Mouse (Mus musculus) embryonic facial prominence, embryonic 12.5 days (tissue): ENCODE data around the gene Ddx20. TPM values are rescaled to one million over a fixed set of nuclear protein-coding genes. Genes with fewer than 3 reads are reported as not detected.
A peak's percentile ranks its signal among the peaks of the same experiment; 100 is the strongest.

Source experiments
- ATAC-seq: fragments of 200-750 bp; cut with Nextera tagmentation; 2 replicates; pipeline ENCODE4 v1.8.0; 2017; ENCODE audit not compliant: insufficient number of reproducible peaks, insufficient read depth, low FRiP score, low TSS enrichment
- H3K27ac ChIP-seq: fragments of 300-500 bp; sonication (generic); 2 replicates; pipeline ENCODE4 v1.5.1; 2016; ENCODE audit warnings: mild to moderate bottlenecking
- H3K27me3 ChIP-seq: fragments of 300-500 bp; sonication (generic); 2 replicates; pipeline ENCODE4 v1.6.1; 2016; ENCODE audit warnings: mild to moderate bottlenecking, moderate library complexity
- H3K36me3 ChIP-seq: fragments of 300-500 bp; sonication (generic); 2 replicates; pipeline ENCODE4 v1.6.1; 2016; ENCODE audit warnings: mild to moderate bottlenecking
- H3K4me1 ChIP-seq: fragments of 300-500 bp; sonication (generic); 2 replicates; pipeline ENCODE4 v1.6.1; 2016
- H3K4me2 ChIP-seq: fragments of 300-500 bp; sonication (generic); replicated peaks from 2 replicates; pipeline ENCODE4 v1.6.1; 2016; ENCODE audit warnings: mild to moderate bottlenecking, moderate library complexity
- H3K4me3 ChIP-seq: fragments of 300-500 bp; sonication (generic); 2 replicates; pipeline ENCODE4 v1.5.1; 2016; ENCODE audit warnings: mild to moderate bottlenecking
- H3K9ac ChIP-seq: fragments of 300-500 bp; sonication (generic); 2 replicates; pipeline ENCODE4 v1.6.1; 2016; ENCODE audit warnings: mild to moderate bottlenecking, moderate library complexity
- H3K9me3 ChIP-seq: fragments of 300-500 bp; sonication (generic); 2 replicates; pipeline ENCODE4 v1.6.1; 2016; ENCODE audit warnings: mild to moderate bottlenecking, moderate library complexity
- WGBS: fragments of 180-500 bp; shearing (Covaris S2); methylation state at CpG from one replicate; pipeline ENCODE4 v1.1.7; 2016; 5-methylcytosine and 5-hydroxymethylcytosine counted together
- polyA plus RNA-seq: library from polyadenylated mRNA; unstranded; fragments of >200 nt; fragmentation: Nextera tagmentation; extraction: Ambion mirVana; gene quantifications from 2 replicates; pipeline ENCODE4 v1.2.1, GENCODE M21; 2016

Ddx20 gene
- 44.6 and 45.8 TPM in 2 replicates for polyA plus RNA-seq

DNA sequence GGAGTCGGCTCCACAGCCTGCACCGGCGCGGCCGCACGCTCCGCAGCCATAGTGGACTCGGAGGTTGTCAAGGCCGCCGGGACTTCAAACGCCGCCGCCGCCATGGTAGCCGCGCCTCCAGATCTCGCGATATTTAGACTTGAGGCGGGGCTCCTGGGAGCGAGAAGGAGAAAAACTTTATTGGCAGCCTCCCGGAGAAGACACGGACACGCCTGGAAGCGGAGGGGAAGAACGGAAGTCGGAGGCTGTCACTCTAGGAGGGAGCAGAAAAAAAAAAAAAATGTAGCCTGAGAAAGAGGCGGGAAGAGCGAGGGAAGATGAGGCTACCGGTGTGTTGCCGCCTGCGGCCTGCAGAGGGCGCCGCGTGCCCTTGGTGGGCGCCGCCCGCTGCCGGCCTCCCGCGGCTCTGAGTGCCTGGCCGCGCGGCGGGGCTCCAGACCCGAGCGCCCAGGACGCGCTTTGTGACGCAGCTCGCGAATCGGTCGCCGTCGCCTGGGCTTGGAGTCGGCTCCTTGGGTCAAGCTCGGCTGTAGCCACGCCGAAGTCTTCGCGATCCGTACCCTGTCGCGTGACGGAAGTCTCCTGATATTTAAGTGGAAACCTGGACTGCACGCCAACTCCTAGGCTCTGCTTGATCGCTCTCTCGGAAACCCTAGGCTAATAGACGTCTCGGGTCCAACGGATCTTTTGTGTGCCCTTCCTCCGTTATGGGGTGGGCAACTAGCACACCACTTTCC, at the start of gene Ddx20:
TSS of gene Ddx20 (minus strand) at position 251 of the 737 bp plus-strand sequence.
- peak; percentile 94 for ATAC-seq
- no peaks in the 10 kb centered on the region for H3K9me3 ChIP-seq
- WGBS = under 1% methylated on average over 70 of the region's 72 CpGs
- H3K27ac ChIP-seq = peak within 1 kb of the TSS; percentile 81
- H3K4me1 ChIP-seq = peaks cover 7% of the 10 kb centered on the region; the same call in 1 of the 2 replicates
- peak within 1 kb of the TSS; percentile 97 for H3K4me3 ChIP-seq
- H3K27me3 ChIP-seq = no peaks in the 10 kb centered on the region
- peaks cover 16% of the 10 kb centered on the region for H3K36me3 ChIP-seq
- peak within 1 kb of the TSS; percentile 59 for H3K4me2 ChIP-seq
- peak within 1 kb of the TSS; percentile 93 for H3K9ac ChIP-seq

DNA sequence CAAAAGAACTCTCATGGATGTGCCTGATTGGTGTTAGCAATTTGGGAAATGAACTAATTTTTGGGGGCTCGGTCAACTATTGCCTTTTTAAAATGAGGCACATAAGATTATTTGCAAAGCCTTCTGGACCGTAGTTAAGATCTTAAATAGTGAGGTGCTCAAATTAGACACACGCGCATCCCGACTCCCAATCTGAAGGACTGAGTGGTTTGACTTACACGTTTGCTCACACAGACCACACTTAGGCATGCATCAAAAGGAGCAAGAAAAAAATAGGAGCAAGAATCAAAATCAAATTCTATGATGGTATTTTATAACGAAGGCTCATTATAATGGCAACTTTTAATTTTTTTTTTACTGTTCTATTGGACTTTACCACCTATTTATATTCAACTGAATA, 49.7 kb upstream of the Ddx20 start:
- WGBS = 94% methylated on average over 7 of the region's 7 CpGs
- Histone ChIP-seq H3K9me3 (no peaks in the 10 kb centered on the region), H3K4me3 (no peak overlapping the region), H3K36me3 (peaks cover 13% of the 10 kb centered on the region), H3K9ac (no peak overlapping the region), H3K4me1 (no peaks in the 10 kb centered on the region), H3K27me3 (no peaks in the 10 kb centered on the region), H3K27ac (no peak overlapping the region), H3K4me2 (no peak overlapping the region)
- ATAC-seq = no peak

DNA sequence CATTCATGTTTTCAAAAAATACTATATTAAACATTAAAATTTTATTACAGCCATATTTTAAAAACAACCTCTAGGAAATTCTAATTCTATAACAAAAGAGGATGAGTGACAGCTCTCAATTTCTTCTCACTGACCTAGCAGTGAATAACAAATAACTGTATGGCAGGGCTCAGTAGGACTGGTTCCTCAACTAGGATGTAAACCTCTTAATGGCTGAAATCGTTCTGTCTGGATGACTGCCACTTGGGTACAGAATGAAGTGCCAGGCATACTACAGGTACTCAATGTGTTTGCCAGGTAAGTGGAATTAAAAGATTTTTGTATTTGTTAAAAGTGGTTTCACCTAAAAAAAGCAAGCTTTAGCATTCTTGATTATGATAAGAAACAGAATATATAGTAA, 48.8 kb upstream of the Ddx20 start:
- H3K4me3 ChIP-seq = no peak overlapping the region
- no peaks in the 10 kb centered on the region for H3K9me3 ChIP-seq
- H3K4me2 ChIP-seq = no peak overlapping the region
- WGBS = 84% methylated on average over 1 of the region's 1 CpGs
- H3K36me3 ChIP-seq = peaks cover 14% of the 10 kb centered on the region
- no peak overlapping the region for H3K9ac ChIP-seq
- H3K27ac ChIP-seq = no peak overlapping the region
- no peaks in the 10 kb centered on the region for H3K27me3 ChIP-seq
- no peaks in the 10 kb centered on the region for H3K4me1 ChIP-seq
- ATAC-seq = no peak

DNA sequence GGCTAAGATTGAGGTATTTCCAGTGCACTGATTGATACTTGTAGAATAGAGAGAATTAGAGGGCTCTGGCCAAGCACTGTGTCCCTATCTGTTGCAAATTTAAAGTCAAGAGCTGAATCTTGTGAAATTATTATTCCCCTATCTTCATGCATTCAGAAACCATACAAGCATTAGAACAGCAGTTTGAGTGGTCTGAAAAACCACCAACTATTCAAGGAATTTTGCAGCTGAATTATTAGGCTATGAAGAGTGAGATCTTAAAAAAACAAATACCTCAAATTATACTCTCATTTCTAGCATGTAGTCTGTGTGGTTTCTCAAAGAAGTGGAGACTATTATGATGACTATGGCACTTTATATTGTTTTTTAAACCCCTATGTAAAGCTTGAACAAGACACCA, 47.9 kb upstream of the Ddx20 start:
- H3K9me3 ChIP-seq = no peaks in the 10 kb centered on the region
- no peak overlapping the region for H3K4me2 ChIP-seq
- peaks cover 21% of the 10 kb centered on the region for H3K36me3 ChIP-seq
- no peaks in the 10 kb centered on the region for H3K4me1 ChIP-seq
- ATAC-seq = no peak
- H3K27ac ChIP-seq = no peak overlapping the region
- no peak overlapping the region for H3K4me3 ChIP-seq
- no peaks in the 10 kb centered on the region for H3K27me3 ChIP-seq
- no peak overlapping the region for H3K9ac ChIP-seq

DNA sequence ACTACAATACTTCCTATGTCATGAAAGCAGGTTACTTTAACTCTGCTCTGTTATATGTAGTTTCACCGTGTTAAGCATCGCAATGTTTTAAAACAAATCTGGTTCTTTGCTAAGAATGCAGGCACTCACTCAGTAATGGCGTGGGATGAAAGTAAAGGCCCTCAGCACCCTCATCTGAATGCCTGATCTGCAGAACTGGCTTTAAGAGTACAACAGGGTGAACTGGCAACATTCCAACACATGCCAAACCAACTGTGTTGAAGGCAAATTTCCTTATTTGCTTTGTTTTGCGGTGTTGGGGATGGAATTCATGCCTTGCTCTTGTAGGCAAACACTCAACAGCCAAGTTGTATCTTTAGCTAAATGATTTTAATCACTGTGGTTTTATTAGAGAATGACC, 46.2 kb upstream of the Ddx20 start:
- 92% methylated on average over 4 of the region's 4 CpGs for WGBS
- Histone ChIP-seq H3K36me3 (peaks cover 22% of the 10 kb centered on the region), H3K27ac (no peak overlapping the region), H3K27me3 (no peaks in the 10 kb centered on the region), H3K4me2 (no peak overlapping the region), H3K4me1 (no peaks in the 10 kb centered on the region), H3K9me3 (no peaks in the 10 kb centered on the region), H3K4me3 (no peak overlapping the region), H3K9ac (no peak overlapping the region)
- no peak for ATAC-seq

DNA sequence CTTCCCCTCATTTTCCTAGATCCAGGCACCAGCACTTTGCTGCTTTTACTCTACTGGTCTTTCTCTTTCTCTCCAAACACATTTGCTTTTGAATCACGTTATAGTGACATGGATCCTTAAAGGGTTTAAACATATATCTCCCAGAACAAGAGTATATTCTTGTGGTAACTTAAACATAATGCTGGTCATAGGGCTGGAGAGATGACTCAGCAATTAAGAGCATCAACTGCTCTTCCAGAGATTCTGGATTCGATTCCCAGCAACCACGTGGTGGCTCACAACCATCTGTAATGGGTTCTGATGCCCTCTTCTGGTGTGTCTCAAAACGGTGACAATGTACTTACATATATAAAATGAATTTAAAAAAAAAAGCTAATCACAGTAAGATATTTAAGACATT, 45.0 kb upstream of the Ddx20 start:
- H3K9ac ChIP-seq = no peak overlapping the region
- no peak for ATAC-seq
- peaks cover 14% of the 10 kb centered on the region; the same call in 1 of the 2 replicates for H3K36me3 ChIP-seq
- H3K27ac ChIP-seq = no peak overlapping the region
- WGBS = 92% methylated on average over 4 of the region's 4 CpGs
- no peak overlapping the region for H3K4me2 ChIP-seq
- no peaks in the 10 kb centered on the region for H3K4me1 ChIP-seq
- H3K4me3 ChIP-seq = no peak overlapping the region
- no peaks in the 10 kb centered on the region for H3K27me3 ChIP-seq
- no peaks in the 10 kb centered on the region for H3K9me3 ChIP-seq

DNA sequence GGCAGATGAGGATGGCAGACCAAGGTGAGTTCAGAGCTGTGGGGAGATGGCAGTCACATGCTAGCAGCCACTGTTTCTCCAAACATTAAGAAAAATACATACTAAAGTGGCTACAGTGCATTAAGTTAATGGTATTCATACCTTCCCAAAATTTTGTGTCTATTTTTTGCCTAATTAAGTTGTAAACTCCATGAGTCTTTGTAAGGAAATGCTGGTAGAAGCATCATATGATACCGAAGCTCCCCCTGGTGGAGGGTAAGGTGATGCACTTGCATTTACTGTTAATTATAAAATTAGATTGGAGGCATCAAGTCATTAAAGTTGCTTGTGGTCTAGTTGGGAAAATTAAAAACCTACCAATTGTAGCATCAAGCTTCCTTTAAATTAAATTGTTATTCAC, 38.7 kb upstream of the Ddx20 start:
- H3K27me3 ChIP-seq = no peaks in the 10 kb centered on the region
- H3K4me2 ChIP-seq = no peak overlapping the region
- WGBS = 4% methylated on average over 1 of the region's 1 CpGs
- ATAC-seq = no peak
- H3K27ac ChIP-seq = no peak overlapping the region
- H3K9ac ChIP-seq = no peak overlapping the region
- 0 out of 2 replicates have a peak, but pooled peaks cover 6% of the 10 kb centered on the region for H3K36me3 ChIP-seq
- H3K4me3 ChIP-seq = no peak overlapping the region
- no peaks in the 10 kb centered on the region for H3K9me3 ChIP-seq
- no peaks in the 10 kb centered on the region for H3K4me1 ChIP-seq

DNA sequence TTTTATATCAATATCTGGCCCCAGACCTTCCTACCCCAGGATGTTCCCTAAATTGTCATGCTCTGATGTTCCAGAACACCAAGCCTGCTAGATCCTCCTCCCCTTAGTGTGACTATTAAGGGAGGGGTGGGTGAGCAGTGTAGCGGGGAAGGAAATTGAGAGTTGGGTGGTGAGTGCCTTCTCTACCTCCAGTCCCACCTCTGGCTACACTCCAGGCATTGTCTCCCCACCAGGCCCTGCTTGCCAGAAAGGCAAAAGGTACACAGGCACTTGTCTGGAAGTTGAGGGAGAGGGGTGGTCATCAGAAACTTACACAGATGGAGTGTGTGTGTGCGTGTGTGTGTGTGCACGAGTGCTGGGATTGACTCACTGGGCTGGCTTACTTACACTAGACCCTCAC, 35.1 kb upstream of the Ddx20 start:
- Histone ChIP-seq H3K4me2 (no peak overlapping the region), H3K27ac (no peak overlapping the region), H3K9ac (no peak overlapping the region), H3K4me3 (no peak overlapping the region), H3K36me3 (no peaks in the 10 kb centered on the region), H3K4me1 (peaks cover 11% of the 10 kb centered on the region; the same call in 1 of the 2 replicates), H3K27me3 (no peaks in the 10 kb centered on the region), H3K9me3 (no peaks in the 10 kb centered on the region)
- 86% methylated on average over 3 of the region's 3 CpGs for WGBS
- ATAC-seq = no peak

DNA sequence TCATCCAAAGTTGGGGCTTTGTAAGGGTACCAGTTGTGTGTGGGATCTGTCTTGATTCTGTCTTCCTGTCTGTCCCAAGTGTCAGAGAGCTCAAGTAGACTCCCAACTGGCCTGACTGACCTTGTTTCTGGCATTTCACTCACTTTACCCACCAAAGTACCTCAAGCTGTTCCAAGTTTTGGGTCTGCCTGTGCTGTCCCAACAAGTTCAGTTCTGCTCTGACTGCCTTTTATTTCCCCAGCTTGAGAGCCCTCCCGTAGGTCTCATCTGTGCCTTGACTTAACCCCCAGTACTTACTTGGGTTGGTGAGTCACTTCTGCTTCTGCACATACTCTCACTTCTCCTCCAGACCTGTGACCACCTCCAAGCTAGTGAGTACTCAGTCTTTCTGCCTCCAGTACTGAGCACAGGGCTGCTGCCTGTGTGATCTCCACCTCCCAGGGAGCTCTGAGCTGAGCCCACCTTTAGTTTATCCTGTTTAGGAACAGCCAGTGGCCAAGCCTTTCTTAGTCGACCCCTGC, 34.4 kb upstream of the Ddx20 start:
- WGBS = 72% methylated on average over 2 of the region's 2 CpGs
- Histone ChIP-seq H3K36me3 (no peaks in the 10 kb centered on the region), H3K27me3 (no peaks in the 10 kb centered on the region), H3K9me3 (no peaks in the 10 kb centered on the region), H3K9ac (no peak overlapping the region), H3K27ac (no peak overlapping the region), H3K4me2 (no peak overlapping the region), H3K4me3 (no peak overlapping the region), H3K4me1 (peaks cover 12% of the 10 kb centered on the region; the same call in 1 of the 2 replicates)
- no peak for ATAC-seq

DNA sequence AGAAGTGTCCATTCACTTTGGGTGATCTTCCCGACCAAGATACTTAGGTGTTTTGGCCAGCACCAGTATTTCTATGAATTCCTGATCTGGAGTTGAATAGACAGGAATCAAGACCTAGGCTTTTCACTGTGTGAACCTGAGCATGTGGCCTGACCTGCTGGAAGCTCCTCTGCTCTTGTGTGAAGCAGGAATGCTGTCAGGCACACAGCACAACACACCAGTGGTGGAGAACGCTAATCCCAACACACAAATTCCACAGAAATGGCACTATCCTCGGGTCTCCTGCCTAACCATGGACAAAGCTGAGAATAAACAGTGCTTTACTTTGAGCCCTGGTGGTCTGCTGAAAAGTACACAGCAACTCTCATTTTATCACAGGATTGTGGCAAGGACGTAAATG, 33.1 kb upstream of the Ddx20 start:
- no peak for ATAC-seq
- 73% methylated on average over 4 of the region's 4 CpGs for WGBS
- Histone ChIP-seq H3K9ac (no peak overlapping the region), H3K27ac (no peak overlapping the region), H3K9me3 (no peaks in the 10 kb centered on the region), H3K4me2 (no peak overlapping the region), H3K4me1 (peaks cover 18% of the 10 kb centered on the region), H3K4me3 (no peak overlapping the region), H3K36me3 (no peaks in the 10 kb centered on the region), H3K27me3 (no peaks in the 10 kb centered on the region)

DNA sequence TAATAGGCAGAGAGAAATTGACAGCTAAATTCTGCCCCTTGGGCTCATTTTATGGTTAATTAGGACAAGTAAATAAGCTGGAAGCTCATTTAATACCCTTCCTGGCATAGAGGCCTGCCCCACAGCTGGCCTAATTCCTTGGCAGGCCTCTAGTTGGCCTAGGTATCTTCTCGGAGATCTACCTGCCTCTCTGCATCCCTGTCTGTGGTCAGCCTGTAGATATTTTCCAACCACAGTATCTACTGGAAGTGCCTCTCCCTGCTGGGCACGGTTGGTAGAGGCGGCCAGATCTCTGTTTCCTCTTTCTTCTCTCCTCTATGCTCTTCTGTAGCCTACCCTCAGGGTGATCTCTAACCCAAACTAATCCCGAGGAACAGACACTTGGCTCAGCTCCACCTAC, 32.6 kb upstream of the Ddx20 start:
- no peak overlapping the region for H3K4me3 ChIP-seq
- no peak overlapping the region for H3K9ac ChIP-seq
- WGBS = 61% methylated on average over 4 of the region's 4 CpGs
- H3K4me1 ChIP-seq = peaks cover 18% of the 10 kb centered on the region
- no peak overlapping the region for H3K27ac ChIP-seq
- no peak for ATAC-seq
- H3K4me2 ChIP-seq = no peak overlapping the region
- no peaks in the 10 kb centered on the region for H3K9me3 ChIP-seq
- no peaks in the 10 kb centered on the region for H3K27me3 ChIP-seq
- H3K36me3 ChIP-seq = no peaks in the 10 kb centered on the region

DNA sequence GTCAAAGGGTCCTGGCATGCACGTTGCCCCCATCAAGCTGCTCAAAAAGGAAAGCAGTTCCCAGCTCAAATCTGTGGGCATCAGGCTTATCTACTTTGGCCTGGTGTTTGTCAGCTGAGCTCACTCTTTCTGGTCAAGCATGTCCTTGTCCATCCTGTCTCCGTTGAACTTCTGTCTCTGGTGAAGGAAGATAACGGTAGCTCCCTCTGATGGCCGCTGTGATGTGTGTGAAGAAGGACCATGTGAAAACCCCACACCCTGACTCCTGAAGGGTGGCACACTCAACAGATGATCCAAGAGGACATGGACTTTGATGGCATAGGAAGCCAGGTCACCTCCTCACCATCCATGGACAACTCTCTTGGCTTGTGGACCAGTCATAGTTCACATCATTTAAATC, 31.4 kb upstream of the Ddx20 start:
- H3K4me2 ChIP-seq = no peak overlapping the region
- 45% methylated on average over 4 of the region's 4 CpGs for WGBS
- H3K4me1 ChIP-seq = peaks cover 27% of the 10 kb centered on the region
- H3K27me3 ChIP-seq = no peaks in the 10 kb centered on the region
- no peak overlapping the region for H3K9ac ChIP-seq
- ATAC-seq = no peak
- no peak overlapping the region for H3K27ac ChIP-seq
- H3K36me3 ChIP-seq = no peaks in the 10 kb centered on the region
- no peaks in the 10 kb centered on the region for H3K9me3 ChIP-seq
- H3K4me3 ChIP-seq = no peak overlapping the region
